Mouse (Mus musculus): ENCODE results near the gene Trappc10. TPM values are rescaled to one million over a fixed set of nuclear protein-coding genes. Genes with fewer than 3 reads are reported as not detected.
A peak's percentile ranks its signal among the peaks of the same experiment; 100 is the strongest.

Gene Trappc10
- polyA plus RNA-seq, 1 experiment from 2014 or later, result 10.2 TPM

GRCm38 (mm10) chr10:78143727-78144505, 100.5 kb downstream of the Trappc10 start:
- peaks cover 5% of the 10 kb centered on the region for H3K4me1 ChIP-seq
- no peaks in the 10 kb centered on the region for H3K36me3 ChIP-seq (replicated peaks)
- DNase-seq (ENCODE audit: low spot score), result no peak
- WGBS, result 55% methylated on average over 8 of the region's 8 CpGs
- H3K4me3 ChIP-seq, result no peak overlapping the region
- no peaks in the 10 kb centered on the region for H3K27me3 ChIP-seq (replicated peaks; ENCODE audit: low read depth, poor library complexity, severe bottlenecking)
- H3K27ac ChIP-seq (replicated peaks), result no peak overlapping the region
- H3K9me3 ChIP-seq, result no peaks in the 10 kb centered on the region

- H3K36me3 ChIP-seq (replicated peaks), result no peaks in the 10 kb centered on the region
- H3K4me3 ChIP-seq, result no peak overlapping the region
- no peak overlapping the region for H3K27ac ChIP-seq (replicated peaks)
- WGBS, result 76% methylated on average over 3 of the region's 3 CpGs
- no peaks in the 10 kb centered on the region for H3K9me3 ChIP-seq
- no peaks in the 10 kb centered on the region for H3K27me3 ChIP-seq (replicated peaks; ENCODE audit: low read depth, poor library complexity, severe bottlenecking)
- peaks cover 28% of the 10 kb centered on the region for H3K4me1 ChIP-seq
- DNase-seq (ENCODE audit: low spot score), result no peak
Measured at GRCm38 (mm10) chr10:78140843-78141242, 103.6 kb downstream of the Trappc10 start.

GRCm38 (mm10) chr10:78140251-78140600, 104.2 kb downstream of the Trappc10 start:
- no peaks in the 10 kb centered on the region for H3K27me3 ChIP-seq (replicated peaks; ENCODE audit: low read depth, poor library complexity, severe bottlenecking)
- 93% methylated on average over 1 of the region's 1 CpGs for WGBS
- H3K4me1 ChIP-seq, result peaks cover 34% of the 10 kb centered on the region
- H3K9me3 ChIP-seq, result no peaks in the 10 kb centered on the region
- no peak overlapping the region for H3K27ac ChIP-seq (replicated peaks)
- DNase-seq (ENCODE audit: low spot score), result no peak
- no peak overlapping the region for H3K4me3 ChIP-seq
- H3K36me3 ChIP-seq (replicated peaks), result no peaks in the 10 kb centered on the region

GRCm38 (mm10) chr10:78139572-78140250, 104.7 kb downstream of the Trappc10 start:
- Histone ChIP-seq H3K36me3 (replicated peaks) (no peaks in the 10 kb centered on the region), H3K27me3 (replicated peaks; ENCODE audit: low read depth, poor library complexity, severe bottlenecking) (no peaks in the 10 kb centered on the region), H3K27ac (replicated peaks) (no peak overlapping the region), H3K9me3 (no peaks in the 10 kb centered on the region), H3K4me3 (no peak overlapping the region), H3K4me1 (peaks cover 39% of the 10 kb centered on the region)
- DNase-seq (ENCODE audit: low spot score), result no peak
- 81% methylated on average over 11 of the region's 11 CpGs for WGBS

GRCm38 (mm10) chr10:78138812-78139523, 105.5 kb downstream of the Trappc10 start:
- DNase-seq (ENCODE audit: low spot score), result peak; percentile 47
- Histone ChIP-seq H3K36me3 (replicated peaks) (no peaks in the 10 kb centered on the region), H3K9me3 (no peaks in the 10 kb centered on the region), H3K27me3 (replicated peaks; ENCODE audit: low read depth, poor library complexity, severe bottlenecking) (no peaks in the 10 kb centered on the region), H3K27ac (replicated peaks) (peak overlapping the region; percentile 67), H3K4me3 (no peak overlapping the region), H3K4me1 (peaks cover 45% of the 10 kb centered on the region)
- WGBS, result 58% methylated on average over 14 of the region's 14 CpGs

- H3K9me3 ChIP-seq, result no peaks in the 10 kb centered on the region
- H3K27me3 ChIP-seq (replicated peaks; ENCODE audit: low read depth, poor library complexity, severe bottlenecking), result no peaks in the 10 kb centered on the region
- H3K4me3 ChIP-seq, result no peak overlapping the region
- WGBS, result 88% methylated on average over 3 of the region's 3 CpGs
- no peak overlapping the region for H3K27ac ChIP-seq (replicated peaks)
- H3K4me1 ChIP-seq, result peaks cover 45% of the 10 kb centered on the region
- DNase-seq (ENCODE audit: low spot score), result no peak
- no peaks in the 10 kb centered on the region for H3K36me3 ChIP-seq (replicated peaks)
Measured at GRCm38 (mm10) chr10:78137191-78137590, 107.2 kb downstream of the Trappc10 start.

Other genes starting within 250 kb of the Trappc10 start
- gene Pfkl, start 234.6 kb downstream of the Trappc10 start, polyA plus RNA-seq (2016; fragmentation: Nextera tagmentation; extraction: Ambion mirVana), result 234 and 275 TPM in 2 replicates
- 0.34 TPM in 1 of 2 replicates, not detected in the other for gene Dnmt3l, start 202.7 kb downstream of the Trappc10 start, polyA plus RNA-seq (2016; fragmentation: Nextera tagmentation; extraction: Ambion mirVana)
- gene Aire, start 201.0 kb downstream of the Trappc10 start, polyA plus RNA-seq (2016; fragmentation: Nextera tagmentation; extraction: Ambion mirVana), result 0.24 and 0.25 TPM in 2 replicates
- gene Icosl, start 175.3 kb downstream of the Trappc10 start, polyA plus RNA-seq (2016; fragmentation: Nextera tagmentation; extraction: Ambion mirVana), result 2.5 and 2.8 TPM in 2 replicates
- gene D10Jhu81e, start 74.9 kb downstream of the Trappc10 start, polyA plus RNA-seq (2016; fragmentation: Nextera tagmentation; extraction: Ambion mirVana), result 17.0 and 17.6 TPM in 2 replicates
- gene Pwp2, start 59.5 kb downstream of the Trappc10 start, polyA plus RNA-seq (2016; fragmentation: Nextera tagmentation; extraction: Ambion mirVana), result 32.1 and 35.3 TPM in 2 replicates
- 32.8 and 39.8 TPM in 2 replicates for gene Agpat3, start 107.8 kb upstream of the Trappc10 start, polyA plus RNA-seq (2016; fragmentation: Nextera tagmentation; extraction: Ambion mirVana)
- gene Rrp1, start 168.4 kb upstream of the Trappc10 start, polyA plus RNA-seq (2016; fragmentation: Nextera tagmentation; extraction: Ambion mirVana), result 358 and 365 TPM in 2 replicates
- 142 and 149 TPM in 2 replicates for gene Cstb, start 181.0 kb upstream of the Trappc10 start, polyA plus RNA-seq (2016; fragmentation: Nextera tagmentation; extraction: Ambion mirVana)
- 11.9 and 13.2 TPM in 2 replicates for gene Pdxk, start 220.3 kb upstream of the Trappc10 start, polyA plus RNA-seq (2016; fragmentation: Nextera tagmentation; extraction: Ambion mirVana)